Mouse (Mus musculus) intestine, embryonic 16.5 days (tissue): ENCODE results near the gene Abcc4. TPM values are rescaled to one million over a fixed set of nuclear protein-coding genes. Genes with fewer than 3 reads are reported as not detected.
"Not testable (repeated sequence)": the region's sequence is repeated elsewhere in the genome, so short reads cannot be mapped to it uniquely, and the experiment has no call there.

Experiments used
- ATAC-seq: fragments of 200-750 bp; cut with Nextera tagmentation; 2 replicates; pipeline ENCODE4 v1.8.0; 2017; ENCODE audit warnings: moderate TSS enrichment, moderate library complexity
- H3K27ac ChIP-seq: fragments of 300-500 bp; sonication (generic); 2 replicates; pipeline ENCODE4 v1.5.1; 2014; ENCODE audit warnings: mild to moderate bottlenecking, low read length
- H3K27me3 ChIP-seq: fragments of 300-500 bp; sonication (generic); replicated peaks from 2 replicates; pipeline ENCODE4 v1.6.1; 2014; ENCODE audit warnings: low read length, control low read depth, mixed read lengths; ENCODE audit not compliant: control insufficient read depth, insufficient read depth
- H3K36me3 ChIP-seq: fragments of 300-500 bp; sonication (generic); 2 replicates; pipeline ENCODE4 v1.6.1; 2014; ENCODE audit warnings: low read length, control low read depth; ENCODE audit not compliant: control insufficient read depth, insufficient read depth
- H3K4me1 ChIP-seq: fragments of 300-500 bp; sonication (generic); 2 replicates; pipeline ENCODE4 v1.6.1; 2014; ENCODE audit warnings: low read length, control low read depth, mixed read lengths; ENCODE audit not compliant: control insufficient read depth, insufficient read depth
- H3K4me2 ChIP-seq: fragments of 300-500 bp; sonication (generic); 2 replicates; pipeline ENCODE4 v1.6.1; 2014; ENCODE audit warnings: low read depth, low read length, control low read depth
- H3K4me3 ChIP-seq: fragments of 300-500 bp; sonication (generic); 2 replicates; pipeline ENCODE4 v1.5.1; 2014; ENCODE audit warnings: mild to moderate bottlenecking, low read length
- H3K9ac ChIP-seq: fragments of 300-500 bp; sonication (generic); 2 replicates; pipeline ENCODE4 v1.6.1; 2014; ENCODE audit warnings: low read depth, low read length
- H3K9me3 ChIP-seq: fragments of 300-500 bp; sonication (generic); 2 replicates; pipeline ENCODE4 v1.6.1; 2016; ENCODE audit warnings: low read length, control low read depth; ENCODE audit not compliant: control insufficient read depth
- WGBS: fragments of 180-500 bp; shearing (Covaris S2); extraction: QIAGEN DNeasy Blood & Tissue Kit; methylation state at CpG from one replicate; pipeline ENCODE4 v1.1.7; 2014; 5-methylcytosine and 5-hydroxymethylcytosine counted together
- polyA plus RNA-seq: library from polyadenylated mRNA; unstranded; fragments of >200 nt; fragmentation: Nextera tagmentation; extraction: Ambion mirVana; gene quantifications from 2 replicates; pipeline ENCODE4 v1.2.1, GENCODE M21; 2015

Gene Abcc4
- polyA plus RNA-seq, 1 experiment from 2014 or later = 1.8 TPM

DNA sequence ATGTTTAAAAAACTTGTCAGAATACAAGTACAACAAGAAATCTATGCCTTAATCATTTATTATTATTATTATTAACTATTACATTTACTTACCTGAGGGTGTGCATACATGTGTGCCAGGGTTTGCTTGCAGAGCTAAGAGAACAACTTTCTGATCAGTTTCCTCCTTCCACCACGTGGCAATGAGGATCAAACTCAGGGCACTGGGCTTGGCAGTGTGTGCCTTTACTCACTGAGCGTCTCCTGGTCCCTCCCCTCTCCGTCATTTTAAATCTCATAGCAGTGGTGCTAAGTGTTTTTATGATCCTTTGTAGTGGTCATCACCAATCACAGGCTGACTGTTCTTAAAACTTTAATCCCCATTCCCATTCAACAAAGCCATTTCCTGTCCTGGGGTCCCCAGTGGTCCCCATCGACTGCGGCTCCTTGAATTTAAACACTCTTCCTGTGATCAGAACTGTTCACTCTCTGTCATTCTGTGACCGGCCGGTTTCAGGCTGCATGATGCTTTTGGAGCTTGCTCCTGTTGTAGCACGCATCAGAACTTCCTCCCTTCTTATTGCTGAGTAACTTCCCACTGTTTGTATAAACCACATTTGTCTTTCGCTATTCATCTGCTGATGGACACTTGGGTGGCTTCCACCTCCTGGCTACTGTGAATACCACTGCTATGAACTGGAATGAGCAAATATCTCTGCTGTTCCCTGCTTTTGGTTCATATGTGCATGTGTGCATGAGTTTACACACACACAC lies 191.6 kb downstream of the Abcc4 start:
- H3K27me3 ChIP-seq = no peaks in the 10 kb centered on the region
- no peaks in the 10 kb centered on the region for H3K9me3 ChIP-seq
- WGBS = 53% methylated on average over 9 of the region's 9 CpGs
- no peak overlapping the region for H3K4me3 ChIP-seq
- H3K27ac ChIP-seq = no peak overlapping the region
- ATAC-seq = no peak
- no peaks in the 10 kb centered on the region for H3K4me1 ChIP-seq
- H3K36me3 ChIP-seq = no peaks in the 10 kb centered on the region
- no peak overlapping the region for H3K4me2 ChIP-seq
- no peak overlapping the region for H3K9ac ChIP-seq

DNA sequence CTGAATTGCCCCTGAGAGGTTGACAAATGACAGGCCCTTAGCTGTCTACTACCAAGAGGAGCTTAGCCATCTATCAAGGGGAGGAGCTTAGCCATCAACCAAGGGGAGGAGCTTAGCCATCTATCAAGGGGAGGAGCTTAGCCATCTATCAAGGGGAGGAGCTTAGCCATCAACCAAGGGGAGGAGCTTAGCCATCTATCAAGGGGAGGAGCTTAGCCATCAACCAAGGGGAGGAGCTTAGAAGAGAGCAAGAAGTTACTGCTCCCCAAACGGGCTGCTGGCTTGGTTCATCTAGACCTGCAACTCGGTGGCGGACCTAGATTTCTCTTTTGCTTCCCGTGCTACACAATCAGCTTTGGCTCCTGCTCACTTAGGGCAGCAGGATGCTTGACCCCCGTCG lies 194.3 kb downstream of the Abcc4 start:
- not testable (repeated sequence) for ATAC-seq, H3K4me1 ChIP-seq, H3K9me3 ChIP-seq, H3K4me2 ChIP-seq, H3K9ac ChIP-seq, H3K27me3 ChIP-seq, H3K27ac ChIP-seq, H3K36me3 ChIP-seq, H3K4me3 ChIP-seq
- WGBS = 93% methylated on average over 6 of the region's 6 CpGs

- H3K4me1 ChIP-seq = peaks cover 8% of the 10 kb centered on the region; the same call in 1 of the 2 replicates
- no peak for ATAC-seq
- no peaks in the 10 kb centered on the region for H3K36me3 ChIP-seq
- no peak overlapping the region for H3K27ac ChIP-seq
- H3K9ac ChIP-seq = no peak overlapping the region
- no peaks in the 10 kb centered on the region for H3K9me3 ChIP-seq
- H3K4me3 ChIP-seq = no peak overlapping the region
- no peaks in the 10 kb centered on the region for H3K27me3 ChIP-seq
- no peak overlapping the region for H3K4me2 ChIP-seq
- 86% methylated on average over 2 of the region's 2 CpGs for WGBS
Measured at GRCm38 (mm10) chr14:118510793-118511192, 195.2 kb downstream of the Abcc4 start.

DNA sequence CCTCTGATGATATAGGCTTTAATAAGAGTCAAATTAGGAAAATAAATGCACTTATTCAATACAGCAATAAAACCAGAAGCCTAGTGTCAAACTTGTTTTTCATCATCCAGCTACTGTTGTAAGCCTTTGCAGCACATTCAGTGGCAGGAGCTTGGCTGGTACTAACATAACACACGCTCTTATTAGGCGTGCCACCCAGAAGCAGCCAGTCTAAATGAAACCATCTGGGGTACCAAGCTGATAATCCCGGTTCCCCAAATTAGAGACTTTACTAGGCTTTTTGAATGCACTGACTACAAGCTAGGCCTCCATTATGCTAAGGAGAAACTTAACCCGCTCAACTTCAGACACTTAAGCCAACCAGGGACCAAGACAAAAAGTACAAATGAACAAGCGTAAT lies 195.8 kb downstream of the Abcc4 start:
- H3K4me3 ChIP-seq = no peak overlapping the region
- no peak overlapping the region for H3K9ac ChIP-seq
- ATAC-seq = no peak
- H3K4me2 ChIP-seq = no peak overlapping the region
- H3K27me3 ChIP-seq = no peaks in the 10 kb centered on the region
- 88% methylated on average over 5 of the region's 5 CpGs for WGBS
- H3K9me3 ChIP-seq = no peaks in the 10 kb centered on the region
- no peaks in the 10 kb centered on the region for H3K36me3 ChIP-seq
- H3K4me1 ChIP-seq = peaks cover 8% of the 10 kb centered on the region; the same call in 1 of the 2 replicates
- H3K27ac ChIP-seq = no peak overlapping the region

- Histone ChIP-seq H3K9me3 (no peaks in the 10 kb centered on the region), H3K4me3 (no peak overlapping the region), H3K27ac (no peak overlapping the region), H3K27me3 (no peaks in the 10 kb centered on the region), H3K4me1 (peaks cover 8% of the 10 kb centered on the region; the same call in 1 of the 2 replicates), H3K36me3 (no peaks in the 10 kb centered on the region), H3K4me2 (no peak overlapping the region), H3K9ac (no peak overlapping the region)
- ATAC-seq = no peak
- 83% methylated on average over 14 of the region's 14 CpGs for WGBS
Measured at GRCm38 (mm10) chr14:118507829-118508228, 198.2 kb downstream of the Abcc4 start.

DNA sequence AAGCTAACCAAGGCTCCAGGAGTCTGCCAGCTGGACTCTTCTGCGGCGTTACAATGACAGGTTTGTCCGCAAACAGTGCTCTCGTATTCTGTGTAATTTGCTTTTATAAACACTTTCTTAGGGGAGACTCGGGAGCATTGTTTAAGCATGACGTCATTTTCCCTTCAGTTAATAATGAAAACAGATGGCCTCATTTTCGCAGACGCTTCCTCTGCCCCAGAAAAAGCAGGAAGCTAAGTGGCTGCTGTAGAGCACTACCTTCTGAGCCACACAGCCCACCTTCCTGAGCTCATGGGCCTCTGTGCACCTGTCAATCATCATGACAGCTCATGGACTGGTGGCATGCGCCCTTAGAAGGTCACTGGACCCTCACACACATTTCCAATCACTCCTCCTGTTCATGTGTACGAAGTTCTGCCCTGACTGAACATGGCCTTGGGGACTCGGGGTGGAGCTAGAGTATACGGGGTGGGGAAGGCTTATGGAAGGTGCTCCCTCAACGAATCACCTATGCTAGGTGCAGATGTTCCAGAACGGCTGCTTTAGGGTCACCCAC lies 199.3 kb downstream of the Abcc4 start:
- no peak overlapping the region for H3K4me3 ChIP-seq
- H3K4me1 ChIP-seq = peaks cover 8% of the 10 kb centered on the region; the same call in 1 of the 2 replicates
- no peaks in the 10 kb centered on the region for H3K36me3 ChIP-seq
- H3K27ac ChIP-seq = no peak overlapping the region
- H3K9me3 ChIP-seq = no peaks in the 10 kb centered on the region
- H3K4me2 ChIP-seq = peak overlapping the region; percentile 26; the same call in 1 of the 2 replicates
- peak; percentile 60; the same call in 1 of the 2 replicates for ATAC-seq
- no peaks in the 10 kb centered on the region for H3K27me3 ChIP-seq
- 37% methylated on average over 14 of the region's 14 CpGs for WGBS
- H3K9ac ChIP-seq = 0 out of 2 replicates have a peak overlapping the region, but pooled peaks have one; percentile 21

DNA sequence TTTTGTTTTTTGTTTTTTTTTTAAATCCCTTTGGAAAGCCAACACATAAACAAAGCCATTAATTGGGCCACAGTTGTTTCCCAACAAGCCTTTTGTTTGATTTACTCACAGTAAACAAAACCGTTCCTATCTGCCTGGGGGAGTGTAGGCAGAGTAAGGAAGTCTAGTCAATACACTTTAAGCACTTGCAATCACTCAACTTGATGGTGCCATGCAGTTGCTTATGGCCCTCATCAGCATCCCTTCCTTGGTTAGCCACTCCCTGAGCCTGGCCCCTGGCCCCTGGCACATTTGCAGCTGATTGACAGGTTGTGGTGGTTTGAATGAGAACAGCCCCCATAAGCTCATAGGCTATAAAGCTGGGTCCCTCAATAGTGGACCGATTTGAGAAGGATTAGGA lies 209.3 kb downstream of the Abcc4 start:
- Histone ChIP-seq H3K27me3 (no peaks in the 10 kb centered on the region), H3K9ac (no peak overlapping the region), H3K27ac (no peak overlapping the region), H3K9me3 (no peaks in the 10 kb centered on the region; the same call in none of the 2 replicates), H3K4me3 (no peak overlapping the region), H3K4me2 (no peak overlapping the region), H3K36me3 (no peaks in the 10 kb centered on the region), H3K4me1 (no peaks in the 10 kb centered on the region)
- ATAC-seq = no peak
- 66% methylated on average over 2 of the region's 2 CpGs for WGBS

- Histone ChIP-seq H3K4me1 (no peaks in the 10 kb centered on the region), H3K9me3 (no peaks in the 10 kb centered on the region; the same call in none of the 2 replicates), H3K27me3 (no peaks in the 10 kb centered on the region), H3K9ac (no peak overlapping the region), H3K4me3 (no peak overlapping the region), H3K4me2 (no peak overlapping the region), H3K27ac (no peak overlapping the region), H3K36me3 (no peaks in the 10 kb centered on the region)
- WGBS = 72% methylated on average over 2 of the region's 2 CpGs
- no peak for ATAC-seq
Measured at GRCm38 (mm10) chr14:118495458-118495857, 210.6 kb downstream of the Abcc4 start.

DNA sequence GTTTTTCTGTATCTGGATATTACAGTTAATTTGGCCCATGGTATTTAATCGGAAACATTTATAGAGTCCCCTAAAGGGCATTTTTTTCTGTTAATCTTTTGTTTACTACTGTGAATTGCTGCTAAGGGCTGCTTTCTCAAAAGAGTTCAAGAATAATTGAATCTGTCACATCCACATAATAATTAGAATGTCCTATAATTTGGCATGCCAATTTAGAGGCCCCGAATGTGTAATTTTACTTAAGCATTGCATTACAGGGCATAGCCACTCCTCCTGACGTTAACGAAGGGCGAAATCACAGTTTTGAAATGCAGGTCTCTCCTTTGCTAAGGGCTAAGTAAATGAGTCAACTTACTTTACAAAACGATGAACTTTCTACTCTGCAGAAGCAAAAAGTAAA lies 214.3 kb downstream of the Abcc4 start:
- Histone ChIP-seq H3K27ac (no peak overlapping the region), H3K9me3 (no peaks in the 10 kb centered on the region; the same call in 1 of the 2 replicates), H3K4me2 (no peak overlapping the region), H3K4me3 (no peak overlapping the region), H3K9ac (no peak overlapping the region), H3K36me3 (no peaks in the 10 kb centered on the region), H3K27me3 (no peaks in the 10 kb centered on the region), H3K4me1 (no peaks in the 10 kb centered on the region)
- no peak for ATAC-seq
- 81% methylated on average over 6 of the region's 6 CpGs for WGBS
